Mouse (Mus musculus) large intestine, adult 2 months (tissue): ENCODE results near the gene Ptgr1. TPM values are rescaled to one million over a fixed set of nuclear protein-coding genes. Genes with fewer than 3 reads are reported as not detected.

Experiments used
- DNase-seq: peaks from one replicate; pipeline ENCODE4 v3.0.0-alpha.2; 2012; ENCODE audit warnings: low read depth, low spot score
- WGBS: fragments of 180-500 bp; shearing (Covaris S2); methylation state at CpG from one replicate; pipeline ENCODE4 v1.1.7; 2018; 5-methylcytosine and 5-hydroxymethylcytosine counted together
- polyA plus RNA-seq: library from polyadenylated mRNA; depleted of rRNA; stranded (reverse); fragments of >200 nt; gene quantifications from 2 replicates; pipeline ENCODE4 v1.2.3, GENCODE M21; 2012; rRNA removed

Gene Ptgr1
- polyA plus RNA-seq, 1 experiment, result 10.5 TPM

GRCm38 (mm10) chr4:58934746-58935476 lies 52.0 kb downstream of the Ptgr1 start:
- DNase-seq, result no peak
- WGBS, result 16% methylated on average over 15 of the region's 15 CpGs

DNA sequence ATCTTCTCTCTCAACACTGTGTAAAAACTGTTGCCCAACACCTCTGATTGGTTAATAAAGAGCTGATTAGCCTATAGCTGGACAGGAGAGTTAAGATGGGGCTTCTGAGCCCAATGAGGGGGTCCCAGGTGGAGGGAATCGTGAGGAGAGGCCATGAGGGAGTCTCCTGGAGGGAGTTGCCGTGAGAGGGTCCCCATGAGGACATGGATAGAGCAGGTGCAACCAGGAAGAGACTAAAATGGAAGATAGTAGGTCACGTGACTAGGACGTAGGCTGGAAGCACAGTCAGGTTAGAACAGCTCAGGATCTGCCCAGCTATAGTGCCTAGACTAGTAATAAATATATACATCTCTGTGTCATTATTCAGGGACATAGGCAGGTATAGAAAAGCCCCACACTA lies 52.6 kb downstream of the Ptgr1 start:
- no peak for DNase-seq
- WGBS, result 71% methylated on average over 4 of the region's 4 CpGs

GRCm38 (mm10) chr4:58932541-58932940 lies 54.4 kb downstream of the Ptgr1 start:
- 80% methylated on average over 6 of the region's 6 CpGs for whole genome bisulfite sequencing
- DNase-seq, result no peak

DNA sequence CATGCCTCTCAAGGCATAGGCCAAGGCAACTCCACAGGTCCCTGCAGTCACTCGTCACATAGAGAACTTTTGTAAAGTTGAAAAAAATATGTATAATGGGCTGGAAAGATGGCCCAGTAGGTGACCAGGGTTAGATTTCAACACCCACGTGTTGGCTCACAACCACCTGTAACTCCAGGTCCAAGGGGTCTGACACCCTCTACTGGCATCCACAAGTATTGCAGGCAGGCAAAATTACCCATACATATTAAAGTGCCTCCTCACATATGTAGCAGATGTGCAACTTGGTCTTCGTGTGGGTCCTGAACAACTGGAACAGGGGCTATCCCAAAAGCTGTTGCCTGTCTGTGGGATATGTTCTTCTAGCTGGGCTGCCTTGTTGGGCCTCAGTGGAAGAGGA lies 59.3 kb downstream of the Ptgr1 start:
- 69% methylated on average over 3 of the region's 3 CpGs for WGBS
- DNase-seq, result no peak

GRCm38 (mm10) chr4:58926120-58926519 lies 60.8 kb downstream of the Ptgr1 start:
- DNase-seq, result no peak
- 10% methylated on average over 2 of the region's 2 CpGs for WGBS

DNA sequence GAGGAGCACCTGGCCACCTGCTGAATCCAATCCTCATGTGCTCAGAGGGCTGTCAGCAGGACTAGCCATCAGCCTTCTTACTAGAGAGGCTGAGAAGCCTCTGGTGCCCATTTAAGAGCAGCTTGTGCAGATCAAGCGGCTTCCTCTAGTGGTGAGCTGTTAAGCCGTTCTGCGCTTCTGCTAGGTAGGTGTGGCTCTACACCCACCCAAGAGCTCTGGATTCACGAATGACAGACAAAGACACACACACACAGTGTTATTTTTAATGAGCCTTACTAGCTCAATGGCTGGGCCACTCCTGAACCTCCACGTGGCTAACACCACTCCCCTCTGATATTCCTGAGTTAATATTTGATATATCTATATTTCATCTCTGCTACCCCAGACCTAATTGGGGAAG lies 61.3 kb downstream of the Ptgr1 start:
- 15% methylated on average over 5 of the region's 5 CpGs for WGBS
- DNase-seq, result no peak

- WGBS, result 72% methylated on average over 2 of the region's 2 CpGs
- DNase-seq, result no peak
Observed at GRCm38 (mm10) chr4:58923933-58924332, 63.0 kb downstream of the Ptgr1 start.

Other genes starting within 250 kb of the Ptgr1 start
- 0.11 TPM in 1 of 2 replicates, not detected in the other for gene Olfr267, start 199.4 kb downstream of the Ptgr1 start, polyA plus RNA-seq
- gene Ecpas, start 74.4 kb downstream of the Ptgr1 start, polyA plus RNA-seq, result 6.2 and 15.2 TPM in 2 replicates
- gene Zkscan16, start 43.5 kb downstream of the Ptgr1 start, polyA plus RNA-seq, result 0.02 TPM in 1 of 2 replicates, not detected in the other
- gene Dnajc25, start 7.9 kb upstream of the Ptgr1 start, polyA plus RNA-seq, result 2.4 and 4.0 TPM in 2 replicates
- gene Gm20503, start 16.1 kb upstream of the Ptgr1 start, polyA plus RNA-seq, result not detected in 2 replicates
- 13.0 and 15.0 TPM in 2 replicates for gene Gng10, start 48.0 kb upstream of the Ptgr1 start, polyA plus RNA-seq
- 0.04 TPM in 1 of 2 replicates, not detected in the other for gene AI481877, start 151.9 kb upstream of the Ptgr1 start, polyA plus RNA-seq
- 31.0 and 47.8 TPM in 2 replicates for gene Ugcg, start 202.1 kb upstream of the Ptgr1 start, polyA plus RNA-seq